Mouse (Mus musculus): ENCODE data around the gene Epb41l1.

Epb41l1 gene

DNA sequence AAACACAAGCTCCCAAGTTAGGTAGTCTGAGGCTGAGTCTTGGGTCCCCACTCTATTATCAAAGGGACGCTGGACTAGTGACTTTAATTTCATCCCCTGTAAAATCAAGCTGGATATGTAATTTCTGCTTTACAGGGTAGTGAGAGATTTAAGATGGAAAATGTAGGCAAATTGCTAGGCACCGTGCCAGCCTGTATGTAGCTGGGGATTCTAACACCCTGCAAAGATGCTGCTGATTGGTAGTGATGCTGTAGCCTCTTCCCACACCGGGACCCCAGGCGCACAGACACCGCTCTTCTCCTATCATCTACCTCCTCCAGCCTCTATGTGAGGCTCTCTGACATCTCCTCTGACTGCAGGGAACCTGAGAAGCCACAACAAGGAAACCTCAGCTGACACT, 48.2 kb downstream of the Epb41l1 start:
- TF ChIP-seq GATA4 (IDR thresholded peaks at IDR 0.05; ENCODE audit: insufficient replicate concordance, low read length), result no peak

DNA sequence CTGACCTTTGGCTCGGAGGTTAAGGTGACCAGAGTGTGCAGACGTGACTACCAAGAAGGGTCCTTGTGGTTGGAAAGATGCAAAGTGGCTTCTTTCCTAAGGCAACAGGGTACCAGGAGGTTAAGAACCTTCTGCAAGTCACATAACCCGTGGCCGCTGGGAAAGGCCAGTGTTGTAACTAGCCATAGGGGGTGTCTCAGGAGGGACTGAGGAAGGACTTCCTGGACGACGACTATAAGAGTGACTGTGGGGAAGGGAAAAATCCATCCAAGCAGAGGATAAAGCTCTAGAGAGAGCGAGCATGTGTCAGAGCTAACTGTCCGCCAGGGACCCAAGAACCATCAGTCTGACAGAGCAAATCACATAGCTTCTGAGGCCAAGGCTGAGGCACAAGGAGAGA, 48.8 kb downstream of the Epb41l1 start:
- no peak for TF ChIP-seq GATA4 (IDR thresholded peaks at IDR 0.05; ENCODE audit: insufficient replicate concordance, low read length)

DNA sequence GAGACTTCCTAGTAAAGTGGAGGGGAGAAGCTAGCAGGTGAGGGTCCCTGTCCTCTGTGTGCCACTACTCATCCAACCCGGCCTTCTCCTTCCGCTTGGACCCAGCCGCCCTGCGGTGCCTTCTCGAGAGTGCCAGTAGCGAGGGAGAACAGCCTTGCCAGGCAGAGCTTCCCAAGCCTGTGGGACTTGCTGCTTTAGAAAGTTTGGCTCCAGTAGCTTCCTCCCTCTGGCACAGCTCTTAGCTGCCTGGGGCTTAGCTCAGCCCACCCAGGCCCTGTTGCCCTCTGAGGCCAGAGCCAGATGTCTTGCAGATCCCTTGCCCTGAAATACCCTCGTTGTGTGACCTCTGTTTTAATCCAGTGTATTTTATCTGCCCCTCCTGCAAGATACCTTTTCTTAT, 50.2 kb downstream of the Epb41l1 start:
- no peak for TF ChIP-seq GATA4 (IDR thresholded peaks at IDR 0.05; ENCODE audit: insufficient replicate concordance, low read length)

DNA sequence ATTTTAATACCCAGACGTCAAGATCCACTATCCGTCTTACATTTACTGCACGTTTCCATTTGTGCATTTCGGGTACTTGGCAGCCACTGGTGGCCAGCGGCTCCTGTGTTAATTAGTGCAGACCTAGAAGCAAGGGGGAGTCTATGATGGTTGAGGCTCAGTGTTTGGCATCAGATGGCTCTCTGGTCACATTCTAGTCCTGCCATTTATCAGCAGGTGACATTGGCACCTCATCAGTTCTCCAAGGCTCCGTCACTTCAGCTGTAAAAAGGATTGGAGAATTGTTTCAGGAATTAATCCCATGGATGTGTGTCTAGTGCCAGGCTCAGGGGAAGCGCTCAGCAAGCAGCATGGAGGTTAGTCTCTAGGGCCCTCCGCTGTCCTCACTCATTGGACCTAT, 51.6 kb downstream of the Epb41l1 start:
- TF ChIP-seq GATA4 (IDR thresholded peaks at IDR 0.05; ENCODE audit: insufficient replicate concordance, low read length), result no peak

DNA sequence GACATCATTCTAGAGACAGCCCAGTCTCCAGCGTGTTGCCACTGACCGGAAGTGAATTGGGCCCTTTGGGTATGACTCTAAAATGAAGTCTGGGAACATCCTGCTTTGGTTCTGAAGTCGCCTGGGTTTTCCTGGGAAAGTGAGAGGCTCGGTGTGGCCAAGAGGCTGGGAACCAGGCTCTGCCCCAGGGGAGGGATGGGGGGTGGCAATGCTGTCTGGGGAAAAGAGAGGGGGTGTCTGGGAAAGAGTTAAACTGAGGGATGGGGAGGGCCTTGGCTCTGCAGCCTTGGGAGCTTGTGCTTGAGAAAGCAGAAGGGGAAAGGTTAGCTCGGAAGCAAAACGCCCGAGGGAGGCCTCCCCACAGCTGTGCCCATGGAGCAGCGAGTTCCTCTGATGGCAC, 53.0 kb downstream of the Epb41l1 start:
- no peak for TF ChIP-seq GATA4 (IDR thresholded peaks at IDR 0.05; ENCODE audit: insufficient replicate concordance, low read length)

DNA sequence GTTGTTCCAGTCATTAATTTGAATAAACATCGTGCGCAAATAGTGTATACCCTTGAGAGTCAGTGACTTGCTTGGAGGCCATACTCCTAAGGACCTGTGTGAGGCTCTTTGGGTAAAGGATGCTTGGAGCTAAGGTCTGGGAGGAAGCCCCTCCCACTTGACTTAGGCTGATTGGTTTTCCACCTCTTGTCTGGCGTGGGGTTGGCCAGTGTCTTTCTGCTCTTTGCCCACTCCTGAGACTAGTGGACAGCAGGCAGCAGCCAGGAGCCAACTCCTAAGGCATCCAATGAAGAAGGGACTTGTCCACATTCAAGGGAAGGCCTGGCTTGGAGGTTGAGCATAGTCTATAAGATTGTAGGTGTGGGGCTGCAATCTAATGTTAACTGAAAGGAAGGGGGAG, 53.4 kb downstream of the Epb41l1 start:
- TF ChIP-seq GATA4 (IDR thresholded peaks at IDR 0.05; ENCODE audit: insufficient replicate concordance, low read length), result no peak

DNA sequence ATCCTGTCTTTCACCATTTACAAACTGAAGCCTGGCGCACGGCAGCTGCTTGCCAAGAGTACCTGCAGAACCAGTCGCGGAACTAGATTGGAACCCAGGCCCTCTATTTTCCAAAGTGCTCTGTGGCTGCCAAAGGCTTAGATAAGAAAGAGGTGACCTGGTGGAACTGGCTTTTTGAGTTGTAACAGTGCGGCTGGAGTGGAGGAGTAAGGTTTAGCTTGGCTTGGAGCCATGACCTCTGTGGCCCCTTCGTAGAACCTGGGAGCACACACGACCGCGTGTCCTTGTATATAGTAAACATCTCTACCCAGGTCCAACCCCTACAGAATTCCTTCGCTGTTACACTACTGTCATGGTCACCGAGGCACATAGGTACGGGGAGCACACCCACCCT, 54.2 kb downstream of the Epb41l1 start:
- TF ChIP-seq GATA4 (IDR thresholded peaks at IDR 0.05; ENCODE audit: insufficient replicate concordance, low read length), result no peak

DNA sequence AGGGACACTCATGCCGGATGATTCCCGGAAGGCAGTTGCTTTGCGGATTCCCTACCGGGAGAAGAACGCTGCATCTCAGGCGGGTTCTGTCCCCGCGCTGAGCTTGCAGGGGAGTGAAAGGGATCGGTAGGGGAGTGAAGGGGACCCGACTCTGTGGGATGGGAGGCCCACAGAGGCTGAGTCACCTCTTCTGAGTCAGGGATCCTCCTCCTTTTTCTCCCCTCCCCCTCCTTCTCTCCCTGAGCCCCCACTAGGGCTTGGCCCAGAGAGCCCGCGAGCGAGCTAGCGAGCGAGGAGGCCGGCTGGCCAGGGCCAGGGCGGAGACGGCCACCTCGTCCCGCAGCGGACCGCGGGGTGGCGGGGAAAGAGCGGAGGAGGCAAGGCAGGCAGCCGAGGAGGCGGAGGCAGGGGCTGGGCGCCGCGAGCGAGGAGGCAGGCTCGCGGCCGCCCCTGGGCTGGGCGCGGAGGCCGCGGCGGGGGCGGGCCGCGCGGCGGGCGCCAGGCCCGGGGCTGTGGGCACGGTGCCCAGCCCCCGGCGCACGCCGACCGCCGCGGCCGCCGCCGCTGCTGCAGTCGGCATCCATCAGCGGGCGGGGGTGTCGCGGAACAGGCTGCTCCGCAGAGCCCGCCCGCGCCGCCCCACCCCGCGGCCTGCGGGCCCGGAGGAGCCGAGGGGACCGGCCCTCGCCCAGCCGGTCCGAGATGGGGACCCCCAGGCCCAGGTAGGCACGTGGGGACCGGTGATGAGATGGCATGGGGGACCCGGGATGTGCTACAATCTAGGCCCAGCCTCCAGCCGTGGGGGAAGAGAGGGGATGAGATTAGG, 54.8 kb downstream of the Epb41l1 start:
- TF ChIP-seq GATA4 (IDR thresholded peaks at IDR 0.05; ENCODE audit: insufficient replicate concordance, low read length), result no peak

DNA sequence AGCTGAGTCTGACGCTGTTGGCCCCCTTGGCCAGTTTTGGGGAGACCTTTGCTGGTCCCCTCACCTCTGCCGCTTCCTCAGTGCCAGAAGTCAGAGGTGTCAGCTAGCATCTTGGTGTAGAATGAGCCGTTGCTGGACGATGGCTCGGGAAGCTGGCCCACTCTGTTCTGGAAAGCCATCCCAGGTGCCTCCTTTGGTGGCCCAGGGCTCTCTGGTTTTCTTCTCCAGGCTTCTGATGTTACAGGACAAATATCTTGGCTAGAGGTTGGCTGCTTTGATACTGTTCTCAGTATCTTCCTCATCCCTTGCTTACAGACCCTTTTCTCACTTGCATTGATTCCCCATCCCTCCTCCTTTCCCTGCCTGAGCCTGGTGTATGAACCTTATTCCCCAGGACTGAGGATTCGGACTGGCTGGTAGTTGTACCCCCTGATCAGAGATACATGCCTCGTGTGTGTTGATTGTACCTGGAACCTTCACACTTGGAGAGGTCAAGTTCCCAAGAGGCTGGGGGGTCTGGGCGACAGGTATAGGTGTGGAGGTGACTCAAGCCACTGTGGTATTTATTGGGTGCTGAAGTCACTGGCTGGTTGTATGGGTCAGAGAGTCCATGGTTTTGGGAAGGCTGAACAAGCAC, 55.5 kb downstream of the Epb41l1 start:
- TF ChIP-seq GATA4 (IDR thresholded peaks at IDR 0.05; ENCODE audit: insufficient replicate concordance, low read length), result no peak

DNA sequence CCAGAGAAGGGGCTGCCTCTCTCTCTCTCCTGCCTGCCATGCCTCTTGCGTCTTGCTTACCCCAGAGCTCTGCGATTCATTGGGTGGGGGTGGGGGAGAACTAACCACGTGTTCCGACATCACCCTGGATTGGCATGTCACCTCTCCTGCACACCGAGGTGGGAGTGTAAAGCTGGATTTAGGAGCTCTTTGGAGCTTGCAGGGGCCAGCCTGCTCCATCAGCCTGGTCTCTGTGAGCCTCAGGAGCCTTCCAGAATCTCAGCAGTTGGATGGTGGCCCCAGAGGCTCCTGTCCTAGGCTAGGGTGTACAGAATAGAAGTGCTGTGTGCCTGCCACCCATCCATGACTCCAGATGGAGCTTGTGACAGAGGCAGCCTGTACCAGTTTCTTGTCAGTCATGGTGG, 56.0 kb downstream of the Epb41l1 start:
- TF ChIP-seq GATA4 (IDR thresholded peaks at IDR 0.05; ENCODE audit: insufficient replicate concordance, low read length), result no peak

DNA sequence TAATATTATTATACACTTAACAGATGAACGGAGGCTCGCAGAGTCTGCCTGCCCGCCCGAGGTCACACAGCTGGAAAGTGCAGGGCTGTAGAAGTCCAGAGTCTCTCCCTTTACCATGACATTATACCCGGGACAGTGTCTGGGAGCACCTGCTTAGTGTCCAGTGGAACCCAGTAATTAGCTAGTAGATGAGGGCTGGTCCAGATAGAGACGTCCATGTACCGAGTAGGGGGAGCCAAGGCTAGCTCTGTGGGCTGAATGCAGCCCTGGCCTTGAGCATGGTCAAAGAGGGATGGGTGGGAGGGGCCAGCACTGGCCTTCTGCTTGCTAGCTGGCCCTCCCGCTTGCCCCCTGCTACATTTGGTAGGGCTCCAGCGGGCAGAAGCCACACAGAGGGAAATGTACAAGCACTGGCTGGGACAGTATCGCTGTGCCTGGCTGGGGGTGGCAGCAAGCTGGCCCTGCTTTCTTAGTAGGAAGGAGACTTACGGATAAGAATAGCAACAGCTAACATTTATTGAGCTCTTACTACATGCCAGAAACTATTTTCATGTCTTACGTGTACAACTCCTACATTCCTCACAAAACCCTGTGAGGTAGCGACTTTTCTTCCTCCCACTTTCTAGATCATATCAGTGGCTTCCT, 57.5 kb downstream of the Epb41l1 start:
- TF ChIP-seq GATA4 (IDR thresholded peaks at IDR 0.05; ENCODE audit: insufficient replicate concordance, low read length), result no peak

DNA sequence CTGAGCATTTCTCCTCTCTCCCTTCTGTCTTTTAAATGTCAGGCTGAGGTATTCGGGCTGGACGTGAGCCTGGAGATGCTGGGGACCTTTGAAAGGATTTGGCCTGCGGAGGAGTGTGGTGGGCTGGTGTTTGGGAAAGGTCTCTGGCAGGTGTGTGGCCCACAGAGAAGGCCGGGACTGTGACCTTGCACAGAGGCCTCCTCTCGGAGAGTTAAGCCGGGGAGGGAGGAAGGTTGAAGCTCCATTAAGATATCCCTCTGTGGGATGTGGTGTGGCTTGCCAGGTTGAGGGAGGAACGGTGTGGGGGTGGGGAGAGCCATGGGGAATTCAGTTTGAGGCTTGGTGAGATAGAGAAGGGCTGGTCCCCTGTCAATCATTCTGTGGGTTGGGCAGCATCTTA, 59.1 kb downstream of the Epb41l1 start:
- no peak for TF ChIP-seq GATA4 (IDR thresholded peaks at IDR 0.05; ENCODE audit: insufficient replicate concordance, low read length)

DNA sequence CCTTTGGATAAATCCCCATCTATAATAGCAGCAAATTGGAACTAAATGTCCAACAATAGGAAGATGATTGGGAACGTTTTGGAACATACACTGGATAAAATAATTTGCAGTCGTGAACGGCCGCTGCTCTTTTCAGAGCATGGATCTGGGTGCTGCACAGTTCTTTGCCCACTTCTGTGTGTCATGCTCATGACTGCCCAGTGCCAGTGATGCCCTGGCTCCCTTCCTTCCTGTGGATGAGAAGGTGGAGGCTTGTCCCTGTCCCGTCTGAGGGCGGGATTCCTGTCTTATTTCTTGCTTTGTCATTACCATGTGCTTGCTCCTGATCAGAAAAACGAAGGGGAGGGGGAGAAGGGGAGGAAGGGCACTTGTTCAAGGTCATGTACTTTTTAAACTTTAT, 59.6 kb downstream of the Epb41l1 start:
- TF ChIP-seq GATA4 (IDR thresholded peaks at IDR 0.05; ENCODE audit: insufficient replicate concordance, low read length), result no peak

DNA sequence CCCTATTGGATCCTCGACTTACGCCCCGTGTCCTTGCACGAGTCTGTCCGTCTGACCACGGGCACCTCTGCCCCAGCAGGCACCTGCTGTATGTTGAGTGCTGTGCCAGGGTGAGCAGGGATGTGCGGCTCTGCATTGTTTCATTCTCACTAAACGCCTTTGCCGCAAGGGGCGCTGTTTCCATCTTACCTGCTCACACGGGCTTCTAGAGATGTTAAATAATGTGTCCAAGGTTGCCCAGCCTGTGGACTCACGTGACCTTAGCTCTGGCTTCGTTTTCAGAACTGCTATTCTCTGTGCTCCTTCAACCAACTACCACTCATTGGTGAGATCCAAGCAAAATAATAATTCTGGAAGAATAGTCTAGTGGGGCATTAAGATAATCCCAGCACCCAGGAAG, 61.6 kb downstream of the Epb41l1 start:
- no peak for TF ChIP-seq GATA4 (IDR thresholded peaks at IDR 0.05; ENCODE audit: insufficient replicate concordance, low read length)

DNA sequence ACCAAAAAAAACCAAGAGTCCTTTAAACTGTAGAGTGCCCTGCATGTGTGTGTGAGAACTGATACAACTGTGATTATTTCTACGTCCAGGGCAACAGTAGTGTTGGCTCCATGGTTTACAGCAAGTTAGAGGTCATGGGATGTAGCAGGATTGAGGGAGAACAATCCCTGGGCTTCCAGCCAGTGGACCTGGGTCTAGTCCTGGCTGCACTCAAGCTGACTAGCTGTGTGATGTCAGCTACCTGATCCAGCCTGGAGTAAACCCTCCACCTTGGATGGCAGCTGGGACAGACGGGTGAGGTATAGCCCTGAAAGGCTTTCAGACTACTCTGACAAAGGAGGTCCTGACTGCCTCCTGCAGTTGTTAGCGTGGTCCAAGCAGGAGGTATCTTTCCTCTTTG, 62.1 kb downstream of the Epb41l1 start:
- TF ChIP-seq GATA4 (IDR thresholded peaks at IDR 0.05; ENCODE audit: insufficient replicate concordance, low read length), result no peak

DNA sequence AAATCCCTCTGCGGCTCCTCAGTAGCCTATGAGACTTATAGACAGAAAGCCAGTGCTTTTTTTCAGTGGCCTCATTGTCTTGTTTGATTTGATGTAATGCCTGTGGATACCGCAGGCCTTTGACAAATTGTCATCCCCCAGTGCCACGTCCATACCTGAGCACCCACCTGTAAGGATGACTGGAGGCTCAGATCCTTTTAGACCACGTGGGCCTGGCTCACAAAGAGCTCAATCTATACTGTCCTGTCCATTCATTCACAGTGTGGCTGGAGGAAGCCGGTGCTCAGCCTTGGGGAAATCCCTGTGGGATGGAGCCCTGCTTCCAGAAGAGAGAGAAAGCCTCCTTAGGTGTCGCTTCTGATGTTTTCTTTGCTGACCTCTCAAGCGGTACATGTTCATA, 62.5 kb downstream of the Epb41l1 start:
- TF ChIP-seq GATA4 (IDR thresholded peaks at IDR 0.05; ENCODE audit: insufficient replicate concordance, low read length), result no peak
